Mouse (Mus musculus): ENCODE measurements around the gene Gtpbp6. TPM values are rescaled to one million over a fixed set of nuclear protein-coding genes. Genes with fewer than 3 reads are reported as not detected.

Gene Gtpbp6
- polyA plus RNA-seq, 1 experiment = 60.5 TPM

DNA sequence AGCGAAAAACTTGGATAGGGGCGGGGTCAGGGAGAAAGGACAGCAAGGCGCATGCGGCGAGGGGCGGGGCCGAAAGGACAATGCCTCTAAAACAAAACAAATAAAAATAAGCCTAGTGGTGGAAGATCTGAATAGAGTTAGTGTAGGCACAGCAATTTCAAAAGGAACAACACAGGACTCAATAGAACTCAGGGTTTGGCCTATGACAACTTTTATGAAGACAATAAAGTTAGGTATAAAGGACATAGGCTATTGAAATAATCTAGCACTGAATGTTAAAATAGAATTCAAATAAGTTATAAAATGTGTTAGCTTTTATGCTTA lies 270 bp upstream of the Gtpbp6 start:
- Histone ChIP-seq H3K4me2 (ENCODE audit: low read depth) (peak overlapping the region; percentile 74), H3K4me3 (peak overlapping the region; percentile 84), H3K36me3 (ENCODE audit: control insufficient read depth, insufficient read depth) (peaks cover 6% of the 10 kb centered on the region), H3ac (ENCODE audit: control insufficient read depth, insufficient read length) (peak overlapping the region; percentile 63), H3K27me3 (ENCODE audit: control insufficient read depth, insufficient read depth, insufficient read length) (no peaks in the 10 kb centered on the region), H3K79me2 (ENCODE audit: control insufficient read depth, insufficient read depth) (peaks cover 17% of the 10 kb centered on the region)
- TF ChIP-seq SRF (IDR thresholded peaks at IDR 0.05; ENCODE audit: control insufficient read depth, insufficient read length, low read depth) = no peak
- TF ChIP-seq CEBPB (IDR thresholded peaks at IDR 0.05; ENCODE audit: insufficient read depth, poor library complexity, severe bottlenecking) = no peak
- TF ChIP-seq MYOG (IDR thresholded peaks at IDR 0.05; ENCODE audit: control insufficient read depth in 1 of 3, insufficient read depth in 1 of 3, insufficient read length in 2 of 3, low read depth in 2 of 3) = no peak

DNA sequence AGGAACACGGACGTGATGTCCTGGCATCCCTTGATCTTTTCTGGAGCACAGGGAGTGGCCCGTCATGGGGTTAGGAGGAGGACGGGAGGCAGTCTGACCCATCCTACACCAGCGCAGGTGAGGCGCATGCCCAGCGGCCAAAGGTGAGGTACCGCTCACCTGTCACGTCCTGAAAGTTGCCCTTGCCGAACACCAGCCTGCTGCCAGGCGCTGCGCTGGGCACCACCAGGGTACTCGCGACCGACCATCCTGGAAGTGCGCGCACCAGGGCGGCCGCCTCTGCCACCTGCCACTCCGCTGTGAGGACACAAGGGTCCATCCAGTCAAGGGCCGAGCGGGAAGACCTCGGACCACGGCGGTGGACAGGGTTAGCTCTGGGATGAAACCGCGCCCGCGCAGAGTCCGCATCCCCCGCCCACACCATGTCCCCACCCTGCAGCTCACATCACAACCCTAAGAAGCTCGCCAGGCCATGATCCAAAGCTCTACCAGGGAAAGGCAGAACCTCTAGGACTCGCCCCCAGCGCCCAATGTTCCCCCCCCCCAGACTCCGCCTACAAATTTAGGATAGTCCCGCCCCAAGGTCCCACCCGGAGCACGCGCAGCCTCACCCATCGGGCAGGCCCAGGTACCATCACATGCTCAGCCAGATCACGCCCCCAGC lies 964 bp downstream of the Gtpbp6 start:
- Histone ChIP-seq H3K36me3 (ENCODE audit: control insufficient read depth, insufficient read depth) (peaks cover 4% of the 10 kb centered on the region), H3K4me2 (ENCODE audit: low read depth) (peak overlapping the region; percentile 68), H3K79me2 (ENCODE audit: control insufficient read depth, insufficient read depth) (peaks cover 17% of the 10 kb centered on the region), H3K4me3 (peak overlapping the region; percentile 84), H3K27me3 (ENCODE audit: control insufficient read depth, insufficient read depth, insufficient read length) (no peaks in the 10 kb centered on the region), H3ac (ENCODE audit: control insufficient read depth, insufficient read length) (peak overlapping the region; percentile 63)
- TF ChIP-seq MYOG (IDR thresholded peaks at IDR 0.05; ENCODE audit: control insufficient read depth in 1 of 3, insufficient read depth in 1 of 3, insufficient read length in 2 of 3, low read depth in 2 of 3) (no peak), TCF3 (IDR thresholded peaks at IDR 0.05; ENCODE audit: insufficient read length, low read depth) (no peak), SRF (IDR thresholded peaks at IDR 0.05; ENCODE audit: control insufficient read depth, insufficient read length, low read depth) (no peak)

DNA sequence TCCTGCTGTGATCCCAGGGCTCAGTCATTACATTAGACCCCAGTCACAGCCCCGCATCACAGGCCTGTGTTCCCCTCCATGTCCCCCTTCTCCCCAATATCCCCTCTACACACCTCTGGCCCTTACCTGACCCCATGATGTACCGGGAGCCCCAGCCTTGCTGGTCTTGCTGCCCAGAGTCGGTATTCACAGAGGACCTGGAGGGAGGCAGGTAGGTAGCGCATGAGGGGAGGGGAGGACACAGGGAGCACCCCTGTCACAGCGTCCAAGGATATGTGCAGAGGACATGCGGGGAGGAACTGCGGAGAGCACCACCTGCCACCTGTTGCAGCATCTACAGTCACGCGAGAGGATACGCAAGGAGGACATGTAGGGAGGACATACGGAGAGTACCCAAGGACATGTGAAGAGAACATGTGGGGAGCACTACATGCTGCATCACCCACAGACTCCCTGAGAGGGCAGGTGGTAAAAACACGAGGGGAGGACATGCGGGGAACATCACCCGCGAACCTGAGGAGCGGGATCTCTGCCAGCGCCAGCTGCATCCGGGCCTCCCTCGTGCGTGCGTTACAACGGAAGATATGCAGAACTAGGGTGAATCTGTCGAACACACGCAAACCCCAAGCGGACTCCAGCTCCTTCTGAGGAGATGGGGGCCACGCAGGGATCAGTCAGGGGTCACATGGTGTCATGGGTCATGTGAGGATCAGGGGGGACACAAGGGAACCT lies 1.7 kb downstream of the Gtpbp6 start:
- TF ChIP-seq POLR2AphosphoS2 (IDR thresholded peaks at IDR 0.05; ENCODE audit: insufficient read length, low read depth) = no peak
- TF ChIP-seq MYOD1 (IDR thresholded peaks at IDR 0.05; ENCODE audit: control insufficient read depth in 1 of 3, insufficient read length in 2 of 3, low read depth in 2 of 3) = no peak
- TF ChIP-seq MYOG (IDR thresholded peaks at IDR 0.05; ENCODE audit: control insufficient read depth in 1 of 3, insufficient read depth in 1 of 3, insufficient read length in 2 of 3, low read depth in 2 of 3) = no peak
- TF ChIP-seq USF1 (IDR thresholded peaks at IDR 0.05; ENCODE audit: low read depth) = no peak
- TF ChIP-seq SRF (IDR thresholded peaks at IDR 0.05; ENCODE audit: control insufficient read depth, insufficient read length, low read depth) = no peak
- TF ChIP-seq TCF3 (IDR thresholded peaks at IDR 0.05; ENCODE audit: insufficient read length, low read depth) = no peak
- no peak for TF ChIP-seq CEBPB (IDR thresholded peaks at IDR 0.05; ENCODE audit: insufficient read depth, poor library complexity, severe bottlenecking)
- no peak for TF ChIP-seq E2F4 (IDR thresholded peaks at IDR 0.05; ENCODE audit: insufficient read depth)
- no peak for TF ChIP-seq POLR2A (IDR thresholded peaks at IDR 0.05; ENCODE audit: insufficient read length, low read depth)
- TF ChIP-seq MAX (IDR thresholded peaks at IDR 0.05; ENCODE audit: low read depth) = no peak
- TF ChIP-seq TCF12 (IDR thresholded peaks at IDR 0.05; ENCODE audit: insufficient read depth, poor library complexity, severe bottlenecking) = no peak
- no peak for TF ChIP-seq REST (IDR thresholded peaks at IDR 0.05; ENCODE audit: insufficient read depth, insufficient read length)
- peaks cover 17% of the 10 kb centered on the region for H3K79me2 ChIP-seq (ENCODE audit: control insufficient read depth, insufficient read depth)
- peaks cover 4% of the 10 kb centered on the region for H3K36me3 ChIP-seq (ENCODE audit: control insufficient read depth, insufficient read depth)
- H3K27me3 ChIP-seq (ENCODE audit: control insufficient read depth, insufficient read depth, insufficient read length) = no peaks in the 10 kb centered on the region
- H3ac ChIP-seq (ENCODE audit: control insufficient read depth, insufficient read length) = peak overlapping the region; percentile 63
- H3K4me3 ChIP-seq = peak overlapping the region; percentile 84
- H3K4me2 ChIP-seq (ENCODE audit: low read depth) = peak overlapping the region; percentile 68

DNA sequence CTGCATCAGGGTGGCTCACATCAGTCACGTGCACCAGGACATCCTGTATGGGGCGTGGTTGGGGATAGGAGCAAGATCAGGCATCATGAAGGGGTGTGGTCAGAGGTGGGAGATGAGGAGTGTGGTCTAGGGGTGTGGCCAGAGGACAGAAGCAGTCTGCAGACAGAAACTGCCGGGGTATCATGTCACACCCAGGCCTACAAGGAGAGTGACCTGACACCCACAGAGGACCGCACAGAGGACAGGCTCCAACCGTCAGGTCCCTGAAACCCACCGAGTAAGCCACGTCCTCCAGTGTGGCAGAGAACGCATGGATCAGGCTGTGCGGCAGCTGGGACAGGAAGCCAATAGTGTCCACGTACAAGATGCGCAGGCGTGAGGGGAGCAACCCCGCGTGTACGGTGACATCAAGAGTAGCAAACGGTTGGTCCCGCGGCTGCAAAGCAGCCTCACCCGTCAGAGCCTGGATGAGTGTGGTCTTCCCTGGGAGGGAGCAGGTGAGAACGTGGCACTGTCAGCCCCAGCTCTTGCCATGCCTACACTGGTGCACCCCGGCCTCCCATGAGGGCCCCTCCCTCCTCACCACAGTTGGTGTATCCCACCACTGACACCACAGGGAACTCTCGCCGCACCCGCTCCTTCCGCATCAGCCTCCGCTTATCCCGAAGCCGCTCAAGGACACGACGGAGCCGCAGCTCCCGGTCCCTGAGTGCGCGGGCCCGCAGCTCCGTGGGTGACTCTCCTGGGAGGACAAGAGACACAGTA lies 3.2 kb downstream of the Gtpbp6 start:
- no peaks in the 10 kb centered on the region for H3K27me3 ChIP-seq (ENCODE audit: control insufficient read depth, insufficient read depth, insufficient read length)
- H3K4me3 ChIP-seq = no peak overlapping the region
- no peak overlapping the region for H3ac ChIP-seq (ENCODE audit: control insufficient read depth, insufficient read length)
- TF ChIP-seq POLR2AphosphoS2 (IDR thresholded peaks at IDR 0.05; ENCODE audit: insufficient read length, low read depth) (no peak), TCF3 (IDR thresholded peaks at IDR 0.05; ENCODE audit: insufficient read length, low read depth) (no peak), USF1 (IDR thresholded peaks at IDR 0.05; ENCODE audit: low read depth) (no peak), E2F4 (IDR thresholded peaks at IDR 0.05; ENCODE audit: insufficient read depth) (no peak), SRF (IDR thresholded peaks at IDR 0.05; ENCODE audit: control insufficient read depth, insufficient read length, low read depth) (no peak), MYOD1 (IDR thresholded peaks at IDR 0.05; ENCODE audit: control insufficient read depth in 1 of 3, insufficient read length in 2 of 3, low read depth in 2 of 3) (no peak), MYOG (IDR thresholded peaks at IDR 0.05; ENCODE audit: control insufficient read depth in 1 of 3, insufficient read depth in 1 of 3, insufficient read length in 2 of 3, low read depth in 2 of 3) (no peak), TCF12 (IDR thresholded peaks at IDR 0.05; ENCODE audit: insufficient read depth, poor library complexity, severe bottlenecking) (no peak), REST (IDR thresholded peaks at IDR 0.05; ENCODE audit: insufficient read depth, insufficient read length) (no peak), POLR2A (IDR thresholded peaks at IDR 0.05; ENCODE audit: insufficient read length, low read depth) (no peak), MAX (IDR thresholded peaks at IDR 0.05; ENCODE audit: low read depth) (no peak), CEBPB (IDR thresholded peaks at IDR 0.05; ENCODE audit: insufficient read depth, poor library complexity, severe bottlenecking) (no peak)
- no peak overlapping the region for H3K4me2 ChIP-seq (ENCODE audit: low read depth)
- peaks cover 4% of the 10 kb centered on the region for H3K36me3 ChIP-seq (ENCODE audit: control insufficient read depth, insufficient read depth)
- peaks cover 17% of the 10 kb centered on the region for H3K79me2 ChIP-seq (ENCODE audit: control insufficient read depth, insufficient read depth)

Data from myocyte (in vitro differentiated cells).